Mouse (Mus musculus) megakaryocyte, embryonic 14.5 days (primary cell): ENCODE measurements at regions not wholly inside any gene's neighbourhood (a gene's known extent, or its start where the extent isn't known, plus 50 kb on each side); places are given as distances from the start of the nearest gene placed in this dataset.

Source experiments
- H3K27me3 ChIP-seq: replicated peaks from 2 replicates; pipeline ENCODE3; 2012; ENCODE audit warnings: inconsistent platforms
- H3K36me3 ChIP-seq: replicated peaks from 2 replicates; pipeline ENCODE3; 2012; ENCODE audit warnings: low read length, inconsistent platforms, mixed read lengths
- H3K4me1 ChIP-seq: 2 replicates; pipeline ENCODE4 v1.6.1; 2012; ENCODE audit warnings: inconsistent platforms
- H3K4me3 ChIP-seq: replicated peaks from 2 replicates; pipeline ENCODE3; 2012; ENCODE audit warnings: moderate library complexity, mild to moderate bottlenecking, inconsistent platforms
- H3K9me3 ChIP-seq: 2 replicates; pipeline ENCODE4 v1.6.1; 2012; ENCODE audit warnings: inconsistent platforms
- FLI1 ChIP-seq: IDR thresholded peaks from 2 replicates; pipeline ENCODE4 v1.6.1; 2012; ENCODE audit warnings: low read length, inconsistent platforms, mixed read lengths
- GATA1 ChIP-seq: IDR thresholded peaks from 3 replicates; pipeline ENCODE4 v1.6.1; 2012; ENCODE audit warnings: mixed read lengths, low read length, inconsistent platforms, borderline replicate concordance

DNA sequence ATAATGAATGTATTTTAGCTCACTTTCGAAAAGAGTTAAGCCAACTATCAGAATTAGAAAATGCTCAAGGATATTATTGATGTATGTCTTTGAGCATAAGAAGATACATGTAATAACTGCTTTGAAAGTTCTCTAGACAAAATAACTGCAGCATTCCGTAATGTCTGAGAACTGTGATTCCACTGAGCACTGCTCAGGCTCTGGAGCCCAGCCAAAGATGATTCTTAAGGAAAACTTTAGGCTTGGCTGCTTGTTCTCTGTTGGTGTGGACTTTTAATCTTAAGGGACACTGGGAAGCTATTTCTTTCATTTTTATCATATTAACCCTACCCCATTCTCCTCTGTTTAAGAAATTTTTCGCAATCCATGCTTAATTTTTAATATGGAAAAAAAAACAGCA is 59.9 kb upstream of the Tfec start:
- H3K27me3 ChIP-seq: no peaks in the 10 kb centered on the region
- peaks cover 3% of the 10 kb centered on the region; the same call in 1 of the 2 replicates for H3K4me1 ChIP-seq
- H3K9me3 ChIP-seq: peaks cover 6% of the 10 kb centered on the region; the same call in 1 of the 2 replicates
- no peak overlapping the region for H3K4me3 ChIP-seq
- no peaks in the 10 kb centered on the region for H3K36me3 ChIP-seq
- TF ChIP-seq GATA1 (no peak), FLI1 (no peak)

DNA sequence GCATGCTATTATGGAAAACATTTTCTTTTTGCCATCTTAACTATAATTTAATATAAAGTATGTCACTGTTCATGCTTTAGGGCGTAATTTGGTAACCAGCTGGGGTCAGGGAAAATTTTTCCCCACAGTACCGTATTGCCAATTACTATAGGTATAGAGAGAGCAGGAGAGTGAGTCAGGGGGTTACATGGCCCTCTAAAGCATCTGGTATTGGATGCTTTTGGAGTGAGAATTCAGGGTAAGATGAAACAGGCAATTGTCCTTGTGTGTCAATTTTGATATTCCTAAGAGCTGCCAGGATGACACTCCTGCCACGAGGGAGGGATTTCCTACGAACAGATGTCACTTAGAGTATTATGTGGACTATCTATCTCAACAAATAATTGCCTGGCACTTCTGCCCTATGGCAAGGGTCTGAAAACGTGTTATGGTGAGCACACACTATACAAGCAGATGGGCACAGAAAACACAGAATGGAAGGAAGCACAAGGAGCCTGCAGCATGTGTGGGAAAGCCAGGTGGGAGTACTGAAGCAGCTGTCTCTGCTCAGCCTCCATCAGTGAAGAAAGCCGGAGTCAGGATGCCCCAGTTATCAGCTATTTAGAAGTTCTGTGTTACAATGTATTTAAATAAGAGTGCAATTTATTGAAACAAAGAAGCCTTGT is 58.7 kb upstream of the Tfec start:
- TF ChIP-seq GATA1 (no peak), FLI1 (no peak)
- H3K9me3 ChIP-seq: peaks cover 6% of the 10 kb centered on the region; the same call in 1 of the 2 replicates
- no peaks in the 10 kb centered on the region for H3K27me3 ChIP-seq
- no peak overlapping the region for H3K4me3 ChIP-seq
- H3K36me3 ChIP-seq: no peaks in the 10 kb centered on the region
- H3K4me1 ChIP-seq: peaks cover 3% of the 10 kb centered on the region; the same call in 1 of the 2 replicates
